ENCODE assay signal across 8 mouse cellular contexts in the genomic region with DNA sequence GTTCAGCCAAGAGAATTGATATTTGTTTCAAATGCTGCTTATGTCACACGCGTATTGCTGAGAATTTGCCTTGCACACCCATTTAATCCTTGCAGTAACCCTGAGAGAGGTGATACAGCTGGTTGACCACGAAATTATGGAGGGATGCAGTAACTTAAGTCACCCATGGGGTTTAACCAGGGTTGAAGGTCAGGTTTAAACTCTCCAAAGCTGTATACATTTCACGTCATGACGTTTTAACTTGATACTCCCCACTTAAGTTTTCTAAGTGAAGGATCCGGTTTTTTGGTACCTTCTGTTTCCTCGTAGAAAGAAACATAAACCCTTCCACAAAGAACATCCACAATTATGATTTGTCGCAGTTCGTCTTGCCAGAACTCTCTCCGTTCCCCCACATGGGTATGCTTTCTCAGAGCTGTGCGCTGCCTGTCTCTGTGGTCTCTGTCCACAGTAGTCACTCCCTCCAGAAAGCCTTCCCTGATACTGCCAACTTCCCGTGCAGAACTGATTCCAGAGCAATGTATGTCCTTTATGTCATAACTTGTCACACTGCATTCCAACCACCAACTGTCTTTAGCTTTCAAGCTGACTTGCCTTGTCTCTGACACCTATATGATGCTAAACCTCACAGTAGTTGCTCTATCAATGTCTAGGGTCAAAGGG. TPM values are rescaled to one million over a fixed set of nuclear protein-coding genes. Genes with fewer than 3 reads are reported as not detected.
A peak's percentile ranks its signal among the peaks of the same experiment; 100 is the strongest.
DNase-seq lines count a peak whose midpoint lies in the region; ATAC-seq and TF ChIP-seq lines count a peak whose summit lies in the region.

No protein-coding gene starts in this region.

- H3ac ChIP-seq in myocyte (ENCODE audit: control insufficient read depth, insufficient read length): peak overlapping the region; percentile 94

- peak overlapping the region; percentile 95 for H3K4me3 ChIP-seq in testis, adult 2 months (ENCODE audit: control insufficient read depth, low read depth, low read length)
- H3K4me3 ChIP-seq in limb, embryonic 10.5 days: peak overlapping the region; percentile 99
- peak overlapping the region; percentile 80 for H3K4me3 ChIP-seq in myocyte

- peaks cover 38% of the 10 kb centered on the region for H3K79me2 ChIP-seq in myocyte (ENCODE audit: control insufficient read depth, insufficient read depth)

- no peaks in the 10 kb centered on the region for H3K27me3 ChIP-seq in testis, adult 2 months (ENCODE audit: control insufficient read depth, insufficient read depth, low read length)
- no peaks in the 10 kb centered on the region for H3K27me3 ChIP-seq in limb, embryonic 10.5 days (ENCODE audit: low read depth, poor library complexity, severe bottlenecking)
- H3K27me3 ChIP-seq in myocyte (ENCODE audit: control insufficient read depth, insufficient read depth, insufficient read length): no peaks in the 10 kb centered on the region

- TF ChIP-seq CTCF in testis, adult 2 months (IDR thresholded peaks at IDR 0.05; ENCODE audit: control insufficient read depth, insufficient read depth, insufficient replicate concordance, low read depth, low read length): no peak

- no peaks in the 10 kb centered on the region for H3K36me3 ChIP-seq in testis, adult 2 months (ENCODE audit: control insufficient read depth, insufficient read depth, low read length)
- H3K36me3 ChIP-seq in limb, embryonic 10.5 days: no peaks in the 10 kb centered on the region; the same call in 1 of the 2 replicates
- no peaks in the 10 kb centered on the region for H3K36me3 ChIP-seq in myocyte (ENCODE audit: control insufficient read depth, insufficient read depth)

- 8% methylated on average over 12 of the region's 12 CpGs for WGBS in limb, embryonic 10.5 days

- DNase-seq in cerebellum, adult 11-12 months: no peak
- no peak for DNase-seq in testis, postnatal 14 days (ENCODE audit: low spot score)
- DNase-seq in limb, embryonic 10.5 days (ENCODE audit: low spot score): no peak
- no peak for DNase-seq in layer of hippocampus, postnatal 36 days
- DNase-seq in c-Kit-positive CD71-positive TER-119-positive erythroid progenitor cells, embryonic 14.5 days (ENCODE audit: low spot score): no peak

- peak overlapping the region; percentile 92; the same call in 1 of the 2 replicates for H3K27ac ChIP-seq in testis, adult 2 months (ENCODE audit: control insufficient read depth, insufficient read depth, low read depth, low read length)
- H3K27ac ChIP-seq in limb, embryonic 10.5 days: peak overlapping the region; percentile 97

- TF ChIP-seq POLR2A in testis, adult 2 months (IDR thresholded peaks at IDR 0.05; ENCODE audit: control insufficient read depth, low read depth, low read length): no peak
- TF ChIP-seq POLR2A in myocyte (IDR thresholded peaks at IDR 0.05; ENCODE audit: insufficient read length, low read depth): no peak

- H3K4me2 ChIP-seq in myocyte (ENCODE audit: low read depth): peak overlapping the region; percentile 93

- no peaks in the 10 kb centered on the region for H3K9me3 ChIP-seq in limb, embryonic 10.5 days (replicated peaks)

- peak; percentile 23; the same call in 1 of the 2 replicates for ATAC-seq in cerebellum, adult (ENCODE audit: insufficient number of reproducible peaks, low FRiP score, low TSS enrichment)

- H3K4me1 ChIP-seq in testis, adult 2 months (ENCODE audit: control insufficient read depth, insufficient read depth, low read length): peaks cover 2% of the 10 kb centered on the region
- peaks cover 38% of the 10 kb centered on the region for H3K4me1 ChIP-seq in limb, embryonic 10.5 days

TF ChIP-seq in myocyte, 11 proteins besides CTCF, POLR2A, EP300 and RAD21:
- no peak for TF ChIP-seq MYOG (IDR thresholded peaks at IDR 0.05; ENCODE audit: control insufficient read depth in 1 of 3, insufficient read depth in 1 of 3, insufficient read length in 2 of 3, low read depth in 2 of 3)
- TF ChIP-seq SRF (IDR thresholded peaks at IDR 0.05; ENCODE audit: control insufficient read depth, insufficient read length, low read depth): no peak
- TF ChIP-seq POLR2AphosphoS2 (IDR thresholded peaks at IDR 0.05; ENCODE audit: insufficient read length, low read depth): no peak
- TF ChIP-seq REST (IDR thresholded peaks at IDR 0.05; ENCODE audit: insufficient read depth, insufficient read length): no peak
- no peak for TF ChIP-seq E2F4 (IDR thresholded peaks at IDR 0.05; ENCODE audit: insufficient read depth)

RNA-seq across cellular contexts. Expression of gene Camsap2, which starts 0.6 kb away (rescaled TPM):
- polyA plus RNA-seq in testis, adult 2 months (2012; rRNA removed): 10.4 and 11.8 TPM in 2 replicates
- polyA plus RNA-seq in limb, embryonic 10.5 days (2016; fragmentation: Nextera tagmentation; extraction: Ambion mirVana): 11.6 and 11.7 TPM in 2 replicates
- polyA plus RNA-seq in myocyte (2012; fragmentation: generic; extraction: Trizol): 6.8 TPM
- total RNA-seq in layer of hippocampus, postnatal 36 days (2021): 100 to 1,000 TPM; 136 to 142 TPM
